In genomic region chr17:27837850-27838249, GRCm38 (mm10) we compare ENCODE assay signal across 8 mouse cellular contexts. TPM values are rescaled to one million over a fixed set of nuclear protein-coding genes. Genes with fewer than 3 reads are reported as not detected.
DNase-seq lines count a peak whose midpoint lies in the region; ATAC-seq lines count a peak whose summit lies in the region.
"Not testable (repeated sequence)": the region's sequence is repeated elsewhere in the genome, so short reads cannot be mapped to it uniquely, and the experiment has no call there.

TSS of gene Snrpc (plus strand) at chr17:27838150.

- H3K9me3 ChIP-seq in erythroblast, embryonic 14.5 days (ENCODE audit: control insufficient read depth, low read length); hindbrain, embryonic 12.5 days (replicated peaks); liver, embryonic 12.5 days (replicated peaks); midbrain, embryonic 14.5 days (ENCODE audit: control insufficient read depth, low read length): not testable (repeated sequence)

- not testable (repeated sequence) for DNase-seq in adrenal gland, postnatal 10 days; layer of hippocampus, postnatal 10 days (ENCODE audit: low spot score in 2 of 2); midbrain, embryonic 14.5 days; thymus, postnatal 0 days (ENCODE audit: low spot score)

- not testable (repeated sequence) for H3K9ac ChIP-seq in hindbrain, embryonic 12.5 days; liver, embryonic 12.5 days; midbrain, embryonic 14.5 days (replicated peaks; ENCODE audit: low read length)

- H3K27me3 ChIP-seq in erythroblast, embryonic 14.5 days (ENCODE audit: control insufficient read depth); hindbrain, embryonic 12.5 days; midbrain, embryonic 14.5 days (ENCODE audit: control insufficient read depth, insufficient read depth, low read length): not testable (repeated sequence)
- H3K27me3 ChIP-seq in liver, embryonic 12.5 days (replicated peaks) = peaks cover 34% of the 10 kb centered on the region

- H3K4me1 ChIP-seq in erythroblast, embryonic 14.5 days (ENCODE audit: control insufficient read depth) = peaks cover 22% of the 10 kb centered on the region
- not testable (repeated sequence) for H3K4me1 ChIP-seq in hindbrain, embryonic 12.5 days; midbrain, embryonic 14.5 days (ENCODE audit: control insufficient read depth, insufficient read depth, low read length)
- H3K4me1 ChIP-seq in liver, embryonic 12.5 days = peaks cover 20% of the 10 kb centered on the region

- WGBS in hindbrain, embryonic 12.5 days = 93% methylated on average over 4 of the region's 4 CpGs
- WGBS in liver, embryonic 12.5 days (ENCODE audit: insufficient replicate concordance) = 57% methylated on average over 4 of the region's 4 CpGs
- WGBS in midbrain, embryonic 14.5 days = 77% methylated on average over 3 of the region's 4 CpGs

- not testable (repeated sequence) for H3K4me2 ChIP-seq in hindbrain, embryonic 12.5 days (replicated peaks); midbrain, embryonic 14.5 days (ENCODE audit: low read length)
- H3K4me2 ChIP-seq in liver, embryonic 12.5 days = peak within 1 kb of the TSS; percentile 76

- not testable (repeated sequence) for ATAC-seq in granulocyte monocyte progenitor cell, adult 5-6 weeks (replicated peaks; ENCODE audit: poor library complexity, severe bottlenecking); hindbrain, embryonic 12.5 days (ENCODE audit: low FRiP score); liver, embryonic 12.5 days; midbrain, embryonic 14.5 days (ENCODE audit: low FRiP score, low TSS enrichment)

- peaks cover 13% of the 10 kb centered on the region for H3K36me3 ChIP-seq in erythroblast, embryonic 14.5 days (ENCODE audit: control insufficient read depth)
- not testable (repeated sequence) for H3K36me3 ChIP-seq in hindbrain, embryonic 12.5 days; midbrain, embryonic 14.5 days (ENCODE audit: control insufficient read depth, insufficient read depth, low read length)
- H3K36me3 ChIP-seq in liver, embryonic 12.5 days = peaks cover 11% of the 10 kb centered on the region

- H3K4me3 ChIP-seq in erythroblast, embryonic 14.5 days (replicated peaks) = peak within 1 kb of the TSS; percentile 97
- not testable (repeated sequence) for H3K4me3 ChIP-seq in hindbrain, embryonic 12.5 days; liver, embryonic 12.5 days; midbrain, embryonic 14.5 days (replicated peaks; ENCODE audit: low read depth, low read length)

- not testable (repeated sequence) for H3K27ac ChIP-seq in hindbrain, embryonic 12.5 days; liver, embryonic 12.5 days; midbrain, embryonic 14.5 days (replicated peaks; ENCODE audit: low read depth, low read length)

RNA-seq across cellular contexts. Expression of gene Snrpc, which starts in this region (rescaled TPM):
- total RNA-seq in adrenal gland, postnatal 10 days (2021) = 100 to 1,000 TPM in 1 of 2 experiments, 10 to 100 TPM in 1; 94.8 to 102 TPM
- polyA plus RNA-seq in erythroblast, embryonic 14.5 days (2012) = 50.6 and 57.6 TPM in 2 replicates
- total RNA-seq in granulocyte monocyte progenitor cell, adult 5-6 weeks (2014; fragmentation: Nextera tagmentation) = 132 and 184 TPM in 2 replicates
- total RNA-seq in granulocyte monocyte progenitor cell, adult 5-6 weeks (2017) = 117 and 161 TPM in 2 replicates
- 299 and 327 TPM in 2 replicates for polyA plus RNA-seq in hindbrain, embryonic 12.5 days (2016; fragmentation: Nextera tagmentation; extraction: Ambion mirVana)
- 10 to 100 TPM; 77.2 to 83.4 TPM for total RNA-seq in layer of hippocampus, postnatal 10 days (2021)
- 200 and 212 TPM in 2 replicates for polyA plus RNA-seq in liver, embryonic 12.5 days (2016; fragmentation: Nextera tagmentation; extraction: Ambion mirVana)
- polyA plus RNA-seq in midbrain, embryonic 14.5 days (2014; fragmentation: Nextera tagmentation; extraction: Ambion mirVana) = 240 and 274 TPM in 2 replicates
- 383 and 386 TPM in 2 replicates for polyA plus RNA-seq in thymus, postnatal 0 days (2015; fragmentation: Nextera tagmentation; extraction: Ambion mirVana)
